Mouse (Mus musculus): ENCODE results near the gene Ifi202b.

GRCm38 (mm10) chr1:173953563-173953962, 29.0 kb downstream of the Ifi202b start:
- TF ChIP-seq CTCF (IDR thresholded peaks at IDR 0.05) = no peak
- TF ChIP-seq EP300 (IDR thresholded peaks at IDR 0.05) = no peak
